Mouse (Mus musculus) megakaryocyte-erythroid progenitor cell, adult 5 weeks (primary cell): ENCODE data around the gene Slfn8. TPM values are rescaled to one million over a fixed set of nuclear protein-coding genes. Genes with fewer than 3 reads are reported as not detected.

ENCODE experiments used
- polyA plus RNA-seq: library from polyadenylated mRNA; stranded (reverse); fragments of >175 nt; gene quantifications from 2 replicates; pipeline ENCODE4 v1.2.3, GENCODE M21; 2012

Gene Slfn8
- 1.2 and 2.0 TPM in 2 replicates for polyA plus RNA-seq

DNA sequence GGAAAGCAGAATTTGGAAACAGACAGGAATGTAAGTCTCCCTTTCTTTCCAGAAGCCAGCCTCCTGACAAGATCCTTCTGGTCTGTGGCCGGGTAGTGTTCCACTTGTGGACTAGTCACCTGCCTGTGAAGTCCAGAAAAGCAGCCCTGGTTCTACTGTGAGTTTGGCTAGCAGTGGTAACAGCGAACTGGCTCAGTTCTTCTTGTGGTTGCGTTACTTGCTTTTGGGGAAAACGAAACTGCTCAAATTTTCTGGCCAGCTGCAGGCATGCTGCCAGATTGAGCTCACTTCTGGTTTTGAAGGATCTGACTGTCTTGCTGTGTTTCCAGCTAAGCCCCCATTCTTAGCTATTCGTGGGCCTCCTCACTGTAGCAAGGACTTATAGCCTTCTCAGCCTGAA, at the start of gene Slfn8:
Slfn8 (minus strand) TSS at position 190 of the 400 bp plus-strand sequence.

DNA sequence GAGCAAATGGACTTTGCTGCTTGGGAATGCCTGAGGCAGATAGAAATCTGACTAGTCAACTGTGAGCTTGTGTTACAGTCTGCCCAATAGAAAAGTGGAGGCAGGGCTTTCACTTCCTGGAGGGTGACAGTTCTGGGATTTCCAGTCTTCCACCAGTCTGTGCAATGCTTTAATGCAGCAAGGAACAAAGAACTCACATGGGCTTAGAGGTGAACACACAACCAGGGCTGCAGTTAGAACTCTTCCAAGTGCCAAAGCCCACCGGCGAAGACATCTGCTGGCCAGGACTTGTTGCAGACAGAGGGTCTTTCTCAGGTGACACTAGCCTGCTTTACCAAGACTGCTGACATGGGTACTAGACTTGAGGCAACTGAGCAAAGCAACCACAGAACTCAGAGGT, 44.3 kb upstream of the Slfn8 start, which contains the start of gene Slfn2:
Slfn2 (plus strand) TSS at position 167 of the 400 bp plus-strand sequence.

DNA sequence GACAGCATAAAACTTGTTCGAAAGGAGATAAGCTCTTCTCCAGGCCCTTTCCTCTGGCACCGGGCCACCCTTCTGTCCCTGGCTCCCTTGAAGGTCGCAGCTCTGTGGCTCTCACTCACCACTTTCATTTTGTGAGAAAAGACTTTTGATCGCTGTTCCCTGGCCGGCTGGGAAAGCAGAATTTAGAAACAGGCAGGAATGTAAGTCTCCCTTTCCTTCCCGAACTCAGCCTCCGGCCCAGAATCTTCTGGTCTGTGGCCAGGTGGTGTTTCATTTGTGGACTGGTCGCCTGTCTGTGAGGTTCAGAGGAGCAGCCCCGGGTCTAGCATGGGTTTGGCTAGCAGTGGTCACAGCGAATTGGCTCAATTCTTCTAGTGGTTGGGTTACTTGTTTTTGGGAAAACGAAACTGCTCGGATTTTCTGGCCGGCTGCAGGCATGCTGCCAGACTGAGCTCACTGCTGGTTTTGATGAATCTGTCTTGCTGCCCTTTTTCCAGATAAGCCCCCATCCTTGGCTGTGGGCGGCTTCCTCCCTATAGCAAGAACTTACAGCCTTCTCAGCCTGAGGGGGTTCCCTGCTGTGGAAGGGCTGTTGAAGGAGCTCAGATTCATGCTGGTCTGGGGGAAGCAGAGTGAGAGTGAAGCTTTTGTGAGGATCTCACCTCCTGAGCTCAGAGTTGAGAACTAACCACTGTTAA, 29.0 kb downstream of the Slfn8 start, which contains the start of gene Slfn9:
Slfn9 (minus strand) TSS at position 362 of the 698 bp plus-strand sequence.

Other genes with a start within 250 kb of the Slfn8 start
- 38.9 and 42.0 TPM in 2 replicates for gene Lig3, start 239.7 kb downstream of the Slfn8 start, polyA plus RNA-seq
- gene Rffl, start 149.6 kb downstream of the Slfn8 start, polyA plus RNA-seq = 12.7 and 16.5 TPM in 2 replicates
- gene Rad51d, start 130.2 kb downstream of the Slfn8 start, polyA plus RNA-seq = 13.9 and 15.7 TPM in 2 replicates
- not detected in 2 replicates for gene Fndc8, start 128.7 kb downstream of the Slfn8 start, polyA plus RNA-seq
- gene Nle1, start 112.4 kb downstream of the Slfn8 start, polyA plus RNA-seq = 58.8 and 65.9 TPM in 2 replicates
- 0.07 and 0.08 TPM in 2 replicates for gene Unc45b, start 110.3 kb downstream of the Slfn8 start, polyA plus RNA-seq
- 0.26 and 1.1 TPM in 2 replicates for gene Slfn5, start 69.5 kb downstream of the Slfn8 start, polyA plus RNA-seq
- 4.4 and 5.7 TPM in 2 replicates for gene Slfn9, start 29.0 kb downstream of the Slfn8 start, polyA plus RNA-seq
- gene Slfn2, start 44.3 kb upstream of the Slfn8 start, polyA plus RNA-seq = 2.8 and 5.3 TPM in 2 replicates
- 0.15 and 0.57 TPM in 2 replicates for gene Slfn1, start 96.0 kb upstream of the Slfn8 start, polyA plus RNA-seq
- gene Slfn4, start 154.4 kb upstream of the Slfn8 start, polyA plus RNA-seq = 0.51 and 0.84 TPM in 2 replicates
- 0.42 and 0.65 TPM in 2 replicates for gene Slfn3, start 170.5 kb upstream of the Slfn8 start, polyA plus RNA-seq